Mouse (Mus musculus): ENCODE results near the gene Lilr4b.
A peak's percentile ranks its signal among the peaks of the same experiment; 100 is the strongest.
"Not testable (repeated sequence)": the region's sequence is repeated elsewhere in the genome, so short reads cannot be mapped to it uniquely, and the experiment has no call there.

Gene Lilr4b

GRCm38 (mm10) chr10:51480397-51480796, at the start of gene Lilr4b, which contains the start of gene Gm49339:
Lilr4b (plus strand) TSS chr10:51480632.
Gm49339 (plus strand) TSS chr10:51480612.
- DNase-seq (ENCODE audit: low spot score): not testable (repeated sequence)

- DNase-seq (ENCODE audit: low spot score): no peak
Observed at GRCm38 (mm10) chr10:51432940-51433339, 47.5 kb upstream of the Lilr4b start.

- DNase-seq (ENCODE audit: low spot score): no peak
Observed at GRCm38 (mm10) chr10:51435684-51436083, 44.7 kb upstream of the Lilr4b start.

GRCm38 (mm10) chr10:51451610-51452009, 28.8 kb upstream of the Lilr4b start:
- DNase-seq (ENCODE audit: low spot score): no peak

GRCm38 (mm10) chr10:51453616-51454298, 26.7 kb upstream of the Lilr4b start:
- peak; percentile 37 for DNase-seq (ENCODE audit: low spot score)

GRCm38 (mm10) chr10:51454365-51454764, 26.1 kb upstream of the Lilr4b start:
- peak; percentile 14 for DNase-seq (ENCODE audit: low spot score)

- DNase-seq (ENCODE audit: low spot score): peak; percentile 34
Observed at GRCm38 (mm10) chr10:51455762-51456161, 24.7 kb upstream of the Lilr4b start.

- no peak for DNase-seq (ENCODE audit: low spot score)
Observed at GRCm38 (mm10) chr10:51456369-51456768, 24.1 kb upstream of the Lilr4b start.

- DNase-seq (ENCODE audit: low spot score): not testable (repeated sequence)
Observed at GRCm38 (mm10) chr10:51463800-51464199, 16.6 kb upstream of the Lilr4b start.

- peak; percentile 19 for DNase-seq (ENCODE audit: low spot score)
Observed at GRCm38 (mm10) chr10:51490691-51491090, 10.3 kb downstream of the Lilr4b start, which contains the start of gene Lilrb4a. Lilrb4a (plus strand) TSS chr10:51490956.

GRCm38 (mm10) chr10:51520021-51520420, 39.6 kb downstream of the Lilr4b start:
- peak; percentile 16 for DNase-seq (ENCODE audit: low spot score)

GRCm38 (mm10) chr10:51521453-51521852, 41.0 kb downstream of the Lilr4b start:
- DNase-seq (ENCODE audit: low spot score): peak; percentile 37

- no peak for DNase-seq (ENCODE audit: low spot score)
Observed at GRCm38 (mm10) chr10:51526090-51526489, 45.7 kb downstream of the Lilr4b start.

GRCm38 (mm10) chr10:51526633-51527032, 46.2 kb downstream of the Lilr4b start:
- DNase-seq (ENCODE audit: low spot score): no peak

GRCm38 (mm10) chr10:51528840-51529434, 48.5 kb downstream of the Lilr4b start:
- no peak for DNase-seq (ENCODE audit: low spot score)

- no peak for DNase-seq (ENCODE audit: low spot score)
Observed at GRCm38 (mm10) chr10:51529497-51529896, 49.1 kb downstream of the Lilr4b start.

GRCm38 (mm10) chr10:51530813-51531212, 50.4 kb downstream of the Lilr4b start:
- DNase-seq (ENCODE audit: low spot score): no peak
